Mouse (Mus musculus): ENCODE measurements at regions not wholly inside any gene's neighbourhood (a gene's known extent, or its start where the extent isn't known, plus 50 kb on each side); places are given as distances from the start of the nearest gene placed in this dataset.
A peak's percentile ranks its signal among the peaks of the same experiment; 100 is the strongest.
"Not testable (repeated sequence)": the region's sequence is repeated elsewhere in the genome, so short reads cannot be mapped to it uniquely, and the experiment has no call there.

DNA sequence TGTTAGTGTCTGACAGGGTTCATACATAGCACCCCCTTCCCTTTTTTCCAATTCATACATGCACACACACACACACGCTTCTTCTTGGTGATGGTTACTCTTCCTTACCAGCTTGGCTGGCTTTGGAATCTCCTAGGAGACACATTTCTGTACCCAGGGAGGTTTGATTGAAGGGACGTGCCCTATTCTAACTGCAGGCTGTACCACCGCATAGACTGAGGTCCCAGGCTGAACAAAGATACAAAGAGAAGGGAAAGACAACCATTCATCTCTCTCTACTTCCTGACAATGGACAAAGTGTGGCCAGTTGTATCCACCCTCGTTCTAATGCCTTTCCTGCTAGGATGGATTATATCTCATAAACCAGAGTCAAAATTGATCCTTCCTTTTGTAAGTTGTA is 100.0 kb downstream of the Raet1d start:
- DNase-seq, result not testable (repeated sequence)

DNA sequence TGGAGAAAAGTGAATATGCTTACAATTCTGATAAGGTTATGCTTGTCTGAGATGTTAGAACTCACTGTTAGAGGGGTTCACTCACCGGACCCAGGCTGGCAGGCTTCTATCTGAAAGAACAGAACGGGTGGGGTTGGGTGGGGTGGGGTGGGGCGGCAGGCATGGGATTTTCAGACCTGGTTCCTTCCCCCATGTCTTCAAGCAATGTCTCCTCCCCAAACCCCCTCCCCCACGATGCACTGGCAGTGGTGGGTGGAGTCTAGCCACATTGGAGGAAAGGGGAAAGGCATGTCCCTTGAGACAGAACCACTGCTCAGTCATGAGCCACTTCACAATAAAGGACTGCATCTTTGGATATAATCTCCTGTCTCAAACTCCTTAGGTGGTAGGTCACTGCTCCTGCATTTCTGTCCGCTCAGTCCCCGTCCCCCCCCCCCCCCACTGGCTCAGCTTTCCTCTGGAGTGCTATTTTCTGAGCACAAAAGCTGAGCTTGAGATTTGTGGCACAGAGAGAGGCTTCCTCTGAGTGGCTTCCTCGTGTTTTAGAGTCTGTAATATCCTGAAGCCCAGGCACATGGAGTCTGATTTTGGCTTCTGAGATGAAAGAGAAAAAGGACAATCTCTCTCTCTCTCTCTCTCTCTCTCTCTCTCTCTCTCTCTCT is 100.6 kb downstream of the Raet1d start:
- DNase-seq, result not testable (repeated sequence)

DNA sequence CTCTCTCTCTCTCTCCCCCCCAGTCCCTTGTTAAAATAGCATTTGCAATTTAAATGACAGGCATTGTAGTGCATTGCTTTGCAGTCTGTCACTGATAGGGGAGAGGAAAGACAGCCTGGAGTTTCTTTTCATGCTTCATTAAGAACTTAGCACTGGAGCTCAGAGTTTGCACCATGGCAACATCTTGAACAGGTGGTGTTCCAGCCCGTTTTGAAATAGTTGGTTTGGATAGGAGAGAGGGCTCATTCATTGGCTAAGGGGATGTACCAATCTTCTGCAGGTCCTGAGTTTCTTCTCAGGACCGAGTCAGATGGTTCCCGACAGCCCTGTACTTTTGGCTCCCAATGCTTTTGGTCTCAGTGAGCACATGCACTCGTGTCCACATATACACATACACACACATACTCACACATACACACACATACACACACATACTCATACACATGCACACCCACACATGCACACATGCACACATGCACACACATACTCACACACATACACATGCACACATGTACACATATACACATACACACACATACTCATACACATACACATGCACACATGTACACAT is 101.2 kb downstream of the Raet1d start:
- not testable (repeated sequence) for DNase-seq

DNA sequence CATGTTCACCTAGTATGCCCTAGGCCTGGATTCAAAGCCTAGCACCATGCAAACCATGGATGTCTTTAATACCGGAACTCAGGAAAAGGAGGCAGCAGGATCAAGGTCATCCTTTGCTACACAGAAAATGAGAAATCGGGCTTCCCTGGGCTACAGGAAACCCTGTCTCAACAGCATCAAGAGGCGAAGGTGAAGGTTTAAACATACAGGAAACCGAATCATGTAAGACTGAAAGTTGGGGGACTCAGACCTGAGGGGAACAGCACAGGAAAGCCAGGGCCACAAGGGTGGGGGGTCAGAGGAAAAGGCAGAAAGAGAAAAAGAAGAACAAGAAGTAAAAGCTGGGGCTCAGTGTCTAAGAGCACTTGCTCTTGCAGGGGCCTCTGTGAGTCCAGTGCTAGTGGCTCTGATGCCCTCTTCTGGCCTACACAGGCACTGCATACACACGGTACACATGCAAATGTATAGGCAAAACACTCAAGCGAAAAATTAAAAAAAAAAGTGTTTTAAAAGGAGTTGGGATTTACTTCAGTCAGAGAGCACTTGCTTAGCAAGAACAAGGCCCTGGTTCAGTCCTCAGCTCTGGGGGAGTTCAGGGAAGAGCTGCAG is 111.5 kb downstream of the Raet1d start:
- peak; percentile 35 for DNase-seq

DNA sequence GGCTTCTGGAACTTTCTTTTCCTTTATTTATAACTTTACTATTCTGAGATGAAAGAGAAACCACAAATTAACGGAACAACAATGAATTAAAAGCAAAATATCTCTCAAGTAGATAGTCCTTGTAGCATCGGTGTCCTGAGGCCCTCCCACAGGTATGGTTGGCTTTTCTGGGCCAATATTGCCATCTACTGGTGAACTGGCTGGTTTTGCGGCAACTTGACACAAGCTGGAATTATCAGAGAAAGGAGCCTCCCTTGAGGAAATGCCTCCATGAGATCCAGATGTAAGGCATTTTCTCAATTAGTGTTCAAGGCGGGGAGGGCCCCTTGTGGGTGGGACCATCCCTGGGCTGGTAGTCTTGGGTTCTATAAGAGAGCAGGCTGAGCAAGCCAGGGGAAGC is 119.5 kb downstream of the Raet1d start:
- DNase-seq, result peak; percentile 66

DNA sequence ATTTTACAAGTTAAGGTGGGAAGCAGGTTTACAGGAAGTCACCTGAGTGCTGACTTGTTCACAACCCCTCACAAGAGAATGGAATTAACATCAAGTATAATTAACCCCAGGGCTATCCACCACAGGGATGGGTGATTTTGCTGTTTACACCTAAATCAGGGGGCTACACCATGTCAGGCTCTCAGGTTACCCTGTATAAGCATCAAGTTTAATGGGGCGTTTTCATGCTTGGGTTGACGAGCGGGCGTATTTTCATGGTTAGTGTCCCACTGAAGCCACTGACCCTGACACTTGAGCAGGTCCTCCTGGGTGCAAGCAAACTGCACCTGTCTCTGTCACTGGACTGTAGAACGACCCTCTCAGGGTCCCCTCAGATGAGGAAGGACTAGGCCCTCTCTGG is 126.7 kb downstream of the Raet1d start:
- DNase-seq, result peak; percentile 13

DNA sequence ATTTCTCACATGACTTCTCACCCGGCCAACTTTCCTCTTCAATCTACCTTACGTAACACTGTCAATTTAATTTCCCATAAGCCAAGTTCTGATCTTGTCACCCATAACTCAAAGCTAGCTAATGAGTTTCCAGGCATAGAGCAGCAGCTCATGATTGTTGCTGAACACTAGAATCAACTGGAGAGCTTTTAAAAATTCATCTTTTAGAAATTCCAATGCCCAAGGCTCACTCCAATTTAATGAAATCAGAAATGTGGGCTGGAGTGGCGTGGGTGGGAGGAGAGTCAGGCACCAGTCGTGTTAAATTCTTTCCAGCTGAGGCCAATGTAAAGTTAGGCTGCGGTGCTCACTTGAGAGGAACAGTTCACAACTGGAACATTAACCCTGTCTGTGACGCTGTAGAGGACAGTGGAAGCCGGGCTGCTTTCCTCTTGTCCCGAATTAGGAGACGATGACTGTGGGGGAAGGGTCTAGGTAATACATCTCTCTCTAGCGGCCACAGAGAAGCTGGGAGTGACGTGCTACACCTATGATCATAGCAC is 131.5 kb downstream of the Raet1d start:
- DNase-seq, result peak; percentile 58

DNA sequence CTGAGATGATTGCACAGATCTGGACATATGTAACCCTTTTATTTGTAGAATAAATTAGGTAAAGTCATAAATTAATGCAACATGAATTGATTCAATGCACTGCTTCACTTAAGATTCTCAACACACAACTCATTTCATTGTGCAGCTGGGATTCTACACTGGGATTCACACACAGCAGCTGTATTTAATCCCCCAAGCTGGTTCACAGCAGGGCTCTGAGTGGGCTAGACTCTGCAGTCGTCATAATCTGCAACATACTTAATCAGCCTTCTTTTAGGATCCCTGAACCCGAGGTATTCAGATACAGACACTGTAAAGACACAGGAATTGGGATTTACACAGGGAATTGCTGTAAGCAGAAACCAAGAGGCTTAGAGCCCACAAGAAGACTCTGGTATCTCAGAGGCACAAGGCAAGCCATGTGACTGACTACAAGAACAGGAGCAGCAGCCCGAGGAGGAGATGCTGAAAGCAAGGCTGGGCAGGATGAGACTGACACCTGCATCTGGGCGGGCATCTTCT is 135.7 kb downstream of the Raet1d start:
- peak; percentile 44 for DNase-seq

All from heart, adult 11 months (tissue).